Mouse (Mus musculus) hindbrain, embryonic 10.5 days (tissue): Measurements from ENCODE around the gene 3110082I17Rik. TPM values are rescaled to one million over a fixed set of nuclear protein-coding genes. Genes with fewer than 3 reads are reported as not detected.
"Not testable (repeated sequence)": the region's sequence is repeated elsewhere in the genome, so short reads cannot be mapped to it uniquely, and the experiment has no call there.

Experiments
- DNase-seq: peaks from one replicate; pipeline ENCODE4 v3.0.0-alpha.2; 2017; ENCODE audit warnings: low spot score
- H3K27ac ChIP-seq: fragments of 300-500 bp; sonication (generic); 2 replicates; pipeline ENCODE4 v1.5.1; 2016; ENCODE audit warnings: mild to moderate bottlenecking, moderate library complexity
- H3K27me3 ChIP-seq: fragments of 300-500 bp; sonication (generic); 2 replicates; pipeline ENCODE4 v1.6.1; 2016; ENCODE audit warnings: mild to moderate bottlenecking; ENCODE audit not compliant: poor library complexity, insufficient read depth, severe bottlenecking
- H3K36me3 ChIP-seq: fragments of 300-500 bp; sonication (generic); 2 replicates; pipeline ENCODE4 v1.6.1; 2016; ENCODE audit warnings: mild to moderate bottlenecking, moderate library complexity
- H3K4me1 ChIP-seq: fragments of 300-500 bp; sonication (generic); replicated peaks from 2 replicates; pipeline ENCODE4 v1.6.1; 2016; ENCODE audit warnings: mild to moderate bottlenecking
- H3K4me3 ChIP-seq: fragments of 300-500 bp; sonication (generic); 2 replicates; pipeline ENCODE4 v1.5.1; 2016; ENCODE audit warnings: mild to moderate bottlenecking, moderate library complexity
- H3K9me3 ChIP-seq: fragments of 300-500 bp; sonication (generic); 2 replicates; pipeline ENCODE4 v1.6.1; 2016; ENCODE audit warnings: mild to moderate bottlenecking, moderate library complexity
- WGBS: fragments of 180-500 bp; shearing (Covaris S2); methylation state at CpG from one replicate; pipeline ENCODE4 v1.1.7; 2016; 5-methylcytosine and 5-hydroxymethylcytosine counted together
- polyA plus RNA-seq: library from polyadenylated mRNA; unstranded; fragments of >200 nt; fragmentation: Nextera tagmentation; extraction: Ambion mirVana; gene quantifications from 2 replicates; pipeline ENCODE4 v1.2.1, GENCODE M21; 2016

The 3110082I17Rik gene
- polyA plus RNA-seq, 1 experiment from 2014 or later = 49.1 TPM

DNA sequence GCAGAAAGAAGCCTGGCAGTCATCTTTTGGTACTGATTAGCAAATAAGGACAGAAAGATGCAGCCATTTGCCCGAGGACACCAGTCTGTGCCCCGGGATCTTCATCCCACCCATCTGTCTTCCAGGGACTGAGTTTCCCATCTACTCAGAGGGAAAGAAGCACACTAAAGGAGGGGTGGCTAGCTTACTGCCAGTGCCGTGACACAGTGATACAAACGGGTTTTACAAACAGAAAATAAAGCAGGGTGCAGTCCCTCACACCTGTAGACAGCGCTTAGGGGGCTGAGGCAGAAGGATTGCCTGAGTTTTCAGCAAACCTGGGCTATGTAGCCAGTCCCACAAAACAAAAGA is 115.0 kb downstream of the 3110082I17Rik start:
- H3K4me1 ChIP-seq = peaks cover 25% of the 10 kb centered on the region
- H3K27me3 ChIP-seq = peaks cover 10% of the 10 kb centered on the region; the same call in 1 of the 2 replicates
- peak overlapping the region; percentile 92 for H3K27ac ChIP-seq
- no peak for DNase-seq
- WGBS = 12% methylated on average over 5 of the region's 5 CpGs
- H3K9me3 ChIP-seq = no peaks in the 10 kb centered on the region
- H3K36me3 ChIP-seq = peaks cover 25% of the 10 kb centered on the region
- peak overlapping the region; percentile 89 for H3K4me3 ChIP-seq

DNA sequence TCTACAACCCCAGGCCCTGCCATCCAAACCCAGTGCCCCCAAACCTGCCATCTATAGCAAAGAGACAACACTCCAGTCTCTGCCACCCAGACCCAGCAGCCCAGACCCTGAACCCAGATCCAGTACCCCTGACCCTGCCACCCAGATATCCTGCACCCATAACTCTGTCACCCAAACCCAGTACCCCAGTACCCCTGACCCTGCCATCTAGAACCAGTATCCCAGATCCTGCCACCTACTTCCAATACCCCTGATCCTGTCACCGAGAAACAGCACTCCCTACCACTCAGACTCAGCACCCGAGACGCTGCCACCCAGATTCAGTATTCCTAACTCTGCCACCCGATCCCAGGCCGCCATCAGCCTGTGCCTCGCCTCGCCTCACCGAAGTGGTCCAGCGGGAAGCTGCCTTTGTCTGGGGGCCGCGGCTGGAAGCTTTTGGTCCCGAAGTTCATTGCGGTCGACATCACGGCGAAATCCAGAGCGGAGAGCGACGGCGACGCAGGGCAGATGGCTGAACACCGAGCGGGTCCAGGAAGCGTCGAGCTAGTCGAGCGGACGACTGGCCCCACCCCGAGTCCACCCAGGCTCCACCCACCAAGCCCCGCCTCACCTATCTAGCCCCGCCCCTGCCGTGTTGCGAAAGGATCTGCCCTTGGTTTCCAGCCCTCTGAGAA is 115.5 kb downstream of the 3110082I17Rik start:
- no peaks in the 10 kb centered on the region for H3K9me3 ChIP-seq
- H3K27ac ChIP-seq = peak overlapping the region; percentile 92
- H3K4me1 ChIP-seq = peaks cover 25% of the 10 kb centered on the region
- WGBS = under 1% methylated on average over 33 of the region's 33 CpGs
- peaks cover 10% of the 10 kb centered on the region; the same call in 1 of the 2 replicates for H3K27me3 ChIP-seq
- DNase-seq = peak; percentile 96
- peak overlapping the region; percentile 89 for H3K4me3 ChIP-seq
- H3K36me3 ChIP-seq = peaks cover 30% of the 10 kb centered on the region

DNA sequence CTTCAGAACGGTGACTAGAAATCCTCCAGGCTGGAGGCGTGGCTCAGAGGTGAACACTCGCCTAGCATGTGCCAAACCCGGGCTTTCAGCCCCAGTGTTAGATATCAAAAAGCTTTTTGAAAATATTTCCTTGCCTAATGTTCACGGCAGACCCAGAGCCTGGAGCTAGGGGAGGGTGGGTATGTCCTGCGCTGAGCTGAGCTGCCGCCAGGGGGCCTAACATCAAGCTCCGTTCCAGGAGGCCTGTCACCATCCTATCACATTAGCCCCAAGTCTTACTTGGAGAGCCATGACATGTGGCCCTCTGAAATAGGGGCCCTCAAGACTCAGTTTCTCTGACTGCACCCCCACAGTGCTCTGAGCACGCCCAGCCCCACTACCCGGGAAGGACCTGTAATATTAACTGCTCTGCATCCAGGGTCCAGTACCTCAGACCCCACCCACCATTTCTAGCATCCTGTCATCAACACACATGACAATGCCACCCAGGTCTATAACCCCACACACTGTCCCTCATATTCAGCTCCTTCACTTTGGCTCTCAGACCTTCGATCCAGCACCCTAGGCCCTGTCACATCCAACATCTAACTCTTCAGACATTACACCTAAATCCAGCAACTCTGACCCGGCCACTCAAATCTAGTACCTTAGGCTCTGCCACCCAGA is 116.2 kb downstream of the 3110082I17Rik start:
- Histone ChIP-seq H3K36me3 (peaks cover 37% of the 10 kb centered on the region), H3K4me3 (peak overlapping the region; percentile 89), H3K9me3 (no peaks in the 10 kb centered on the region), H3K27ac (peak overlapping the region; percentile 92), H3K27me3 (peaks cover 10% of the 10 kb centered on the region; the same call in 1 of the 2 replicates), H3K4me1 (peaks cover 27% of the 10 kb centered on the region)
- DNase-seq = peak; percentile 85
- 10% methylated on average over 12 of the region's 12 CpGs for WGBS

DNA sequence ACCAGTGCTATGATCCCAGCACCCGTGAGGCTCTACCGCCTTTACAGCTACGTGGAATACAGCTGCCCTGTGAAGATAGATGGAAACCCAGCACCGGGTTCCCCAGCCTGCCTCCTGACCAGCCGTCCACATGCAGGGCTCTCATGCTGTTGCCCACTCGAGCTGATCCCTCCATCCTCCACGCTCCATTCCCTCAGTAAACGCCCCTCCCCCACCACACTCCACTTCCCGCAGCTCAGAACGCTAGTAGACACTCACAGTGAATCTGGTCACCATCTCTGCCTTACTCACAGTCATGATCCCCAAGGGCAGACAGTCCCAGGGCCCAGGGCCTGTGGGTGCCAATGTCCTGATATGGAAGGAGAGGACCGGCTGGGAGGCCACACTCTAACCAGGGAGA is 121.4 kb downstream of the 3110082I17Rik start:
- Histone ChIP-seq H3K36me3 (peaks cover 86% of the 10 kb centered on the region), H3K27ac (no peak overlapping the region), H3K27me3 (no peaks in the 10 kb centered on the region), H3K4me3 (no peak overlapping the region), H3K9me3 (no peaks in the 10 kb centered on the region), H3K4me1 (peaks cover 15% of the 10 kb centered on the region)
- WGBS = 82% methylated on average over 11 of the region's 11 CpGs
- no peak for DNase-seq

DNA sequence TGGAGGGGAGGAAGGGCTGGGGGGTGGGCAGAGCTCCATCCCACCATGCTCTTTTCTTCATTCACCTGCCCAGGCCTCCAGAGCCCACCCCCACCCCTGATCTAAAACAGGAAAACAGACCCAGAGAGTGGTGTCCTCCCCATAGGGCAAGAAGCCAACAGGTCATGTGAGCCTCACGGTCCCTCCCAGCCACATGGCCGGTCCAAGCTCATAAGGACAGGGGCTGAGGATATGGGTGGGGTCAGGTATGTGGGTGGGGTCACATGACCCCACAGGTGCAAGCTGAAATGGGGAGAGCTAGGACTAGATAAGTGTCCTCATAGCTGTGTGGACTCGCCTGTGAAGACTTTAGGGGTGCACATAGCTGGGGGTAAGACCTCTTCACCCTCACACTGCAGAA is 121.9 kb downstream of the 3110082I17Rik start:
- no peaks in the 10 kb centered on the region for H3K9me3 ChIP-seq
- H3K27ac ChIP-seq = no peak overlapping the region
- peaks cover 10% of the 10 kb centered on the region for H3K4me1 ChIP-seq
- H3K4me3 ChIP-seq = no peak overlapping the region
- no peak for DNase-seq
- 88% methylated on average over 3 of the region's 3 CpGs for WGBS
- peaks cover 86% of the 10 kb centered on the region for H3K36me3 ChIP-seq
- no peaks in the 10 kb centered on the region for H3K27me3 ChIP-seq

DNA sequence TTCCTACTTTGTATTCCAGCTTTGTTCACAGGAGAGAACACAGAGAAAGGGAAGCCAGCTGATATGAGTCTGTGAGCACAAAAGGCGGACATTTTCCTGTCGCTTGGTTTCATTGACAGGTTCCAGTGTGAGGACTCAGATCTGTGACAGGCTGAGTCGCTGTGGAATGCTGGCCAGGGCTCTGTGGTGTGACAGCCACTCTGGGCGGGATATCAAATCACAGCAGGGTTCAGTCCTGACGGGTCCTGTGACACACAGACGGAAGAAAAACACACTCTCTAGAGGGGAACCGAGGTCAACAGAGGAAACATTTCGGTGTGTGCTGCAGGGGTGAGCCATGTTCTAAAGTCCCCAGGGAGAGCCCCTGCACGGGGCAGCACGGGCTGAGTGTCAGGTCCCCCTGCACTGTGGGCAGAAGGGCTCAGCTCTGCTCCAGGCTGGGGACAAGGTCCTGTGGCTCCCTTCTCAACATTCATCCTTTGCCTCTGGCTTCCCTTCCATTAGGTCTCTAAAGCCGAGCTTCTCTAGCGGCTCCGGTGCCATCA is 122.4 kb downstream of the 3110082I17Rik start:
- Histone ChIP-seq H3K36me3 (peaks cover 84% of the 10 kb centered on the region), H3K9me3 (no peaks in the 10 kb centered on the region), H3K4me1 (peaks cover 8% of the 10 kb centered on the region; the same call in 1 of the 2 replicates), H3K4me3 (no peak overlapping the region), H3K27ac (no peak overlapping the region), H3K27me3 (no peaks in the 10 kb centered on the region)
- WGBS = 73% methylated on average over 13 of the region's 13 CpGs
- no peak for DNase-seq

DNA sequence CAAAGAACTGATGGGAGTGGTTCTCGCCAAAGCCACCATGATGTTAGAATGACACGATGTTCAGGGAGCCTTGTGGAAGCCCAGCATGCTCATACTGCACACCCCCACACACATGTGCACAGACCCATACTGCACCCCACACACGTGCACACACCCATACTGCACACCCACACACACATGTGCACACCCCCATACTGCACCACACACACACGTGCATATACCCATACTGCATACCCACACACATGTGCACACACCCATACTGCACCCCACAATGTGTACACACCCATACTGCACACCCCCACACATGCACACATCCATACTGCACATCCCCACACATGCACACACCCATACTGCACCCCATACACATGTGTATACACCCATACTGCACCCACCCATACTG is 124.7 kb downstream of the 3110082I17Rik start:
- no peak overlapping the region for H3K27ac ChIP-seq
- peaks cover 10% of the 10 kb centered on the region; the same call in 1 of the 2 replicates for H3K4me1 ChIP-seq
- 89% methylated on average over 4 of the region's 4 CpGs for WGBS
- H3K36me3 ChIP-seq = peaks cover 63% of the 10 kb centered on the region
- H3K4me3 ChIP-seq = no peak overlapping the region
- DNase-seq = no peak
- H3K9me3 ChIP-seq = no peaks in the 10 kb centered on the region
- H3K27me3 ChIP-seq = peaks cover 1% of the 10 kb centered on the region; the same call in 1 of the 2 replicates

DNA sequence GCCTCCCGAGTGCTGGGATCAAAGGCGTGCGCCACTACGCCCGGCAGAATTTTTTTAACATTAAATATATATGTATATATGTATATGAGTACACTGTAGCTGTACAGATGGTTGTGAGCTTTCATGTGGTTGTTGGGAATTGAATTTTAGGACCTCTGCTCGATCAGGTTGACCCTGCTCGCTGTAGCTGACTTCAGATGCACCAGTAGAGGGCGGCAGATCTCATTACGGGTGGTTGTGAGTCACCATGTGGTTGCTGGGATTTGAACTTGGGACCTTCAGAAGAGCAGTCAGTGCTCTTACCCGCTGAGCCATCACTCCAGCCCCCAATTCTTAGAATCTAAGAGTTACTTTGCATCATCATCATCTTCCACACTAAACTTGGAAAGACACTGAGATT is 125.9 kb downstream of the 3110082I17Rik start:
- 86% methylated on average over 10 of the region's 10 CpGs for WGBS
- not testable (repeated sequence) for H3K9me3 ChIP-seq, DNase-seq, H3K4me3 ChIP-seq, H3K27ac ChIP-seq
- Histone ChIP-seq H3K4me1 (peaks cover 10% of the 10 kb centered on the region; the same call in 1 of the 2 replicates), H3K36me3 (peaks cover 51% of the 10 kb centered on the region), H3K27me3 (peaks cover 11% of the 10 kb centered on the region; the same call in 1 of the 2 replicates)

DNA sequence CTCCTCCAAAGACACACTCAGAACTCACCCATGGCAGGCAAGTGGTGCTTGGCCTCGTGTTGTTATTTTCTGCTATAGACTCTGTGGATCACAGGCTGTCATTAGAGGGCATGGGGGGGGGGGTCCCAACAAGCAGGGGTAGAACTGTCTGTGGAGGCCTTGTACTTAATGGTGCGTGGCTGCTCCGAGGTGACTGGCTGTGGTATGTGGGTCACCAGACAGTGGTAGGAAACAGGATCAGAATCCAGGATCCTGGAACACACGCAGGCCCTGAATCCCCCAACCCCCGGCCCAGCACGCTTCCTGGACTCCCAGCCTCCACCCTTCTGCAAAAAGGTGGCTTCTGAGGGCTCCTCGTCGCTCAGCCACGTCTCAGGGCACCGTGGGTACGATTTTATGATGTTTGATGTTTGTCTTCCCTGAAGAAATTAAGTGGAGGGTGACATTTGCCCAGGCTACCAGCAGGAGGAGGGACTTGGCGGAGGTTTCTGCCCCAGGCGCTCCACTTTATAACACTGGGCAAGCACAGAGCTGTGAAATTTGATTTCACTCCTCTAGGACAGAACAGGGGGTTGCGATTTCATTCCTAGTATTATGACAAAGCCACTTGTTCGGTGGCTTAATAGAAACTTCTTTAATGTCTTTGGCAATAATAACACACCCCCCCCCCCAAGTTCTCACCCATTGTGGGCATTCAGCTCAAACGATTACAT is 126.9 kb downstream of the 3110082I17Rik start:
- peaks cover 11% of the 10 kb centered on the region; the same call in 1 of the 2 replicates for H3K27me3 ChIP-seq
- no peaks in the 10 kb centered on the region for H3K9me3 ChIP-seq
- no peak overlapping the region for H3K4me3 ChIP-seq
- WGBS = 84% methylated on average over 16 of the region's 16 CpGs
- no peak overlapping the region for H3K27ac ChIP-seq
- DNase-seq = no peak
- H3K4me1 ChIP-seq = 0 out of 2 replicates have a peak, but pooled peaks cover 5% of the 10 kb centered on the region
- H3K36me3 ChIP-seq = peaks cover 42% of the 10 kb centered on the region

DNA sequence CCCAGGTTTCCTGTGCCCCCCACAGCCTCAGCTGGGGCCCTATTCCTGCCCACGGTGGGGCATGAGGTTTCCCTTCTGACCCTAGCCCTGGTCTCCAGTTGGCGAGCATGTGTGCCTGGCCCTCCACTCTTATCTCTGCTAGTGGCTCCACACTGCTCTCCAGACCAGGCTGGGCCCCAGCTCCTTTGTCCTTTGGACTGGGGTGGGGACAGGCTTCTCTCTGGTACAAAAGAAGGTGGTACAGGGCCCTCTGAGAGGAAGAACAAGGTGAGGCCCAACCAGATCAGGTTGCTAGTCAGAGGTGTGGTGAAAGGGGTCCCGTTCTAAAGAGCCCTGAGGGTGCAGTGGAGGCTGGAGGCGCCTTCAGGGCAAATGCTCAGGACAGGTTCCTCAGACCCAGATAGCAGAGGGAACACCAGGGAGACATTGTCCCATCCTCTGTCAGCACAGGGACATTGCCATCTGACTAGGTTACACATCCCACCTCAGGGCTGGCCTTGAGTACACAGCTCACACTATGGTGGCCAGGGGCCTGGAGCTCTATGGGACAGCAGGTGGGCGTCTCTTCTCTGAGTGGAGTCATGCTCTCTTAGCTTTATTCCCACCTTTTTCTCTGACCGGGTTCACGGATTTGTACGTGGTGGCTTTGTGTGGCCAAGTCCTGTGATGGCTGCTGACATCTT is 127.6 kb downstream of the 3110082I17Rik start:
- WGBS = 84% methylated on average over 8 of the region's 8 CpGs
- DNase-seq = no peak

DNA sequence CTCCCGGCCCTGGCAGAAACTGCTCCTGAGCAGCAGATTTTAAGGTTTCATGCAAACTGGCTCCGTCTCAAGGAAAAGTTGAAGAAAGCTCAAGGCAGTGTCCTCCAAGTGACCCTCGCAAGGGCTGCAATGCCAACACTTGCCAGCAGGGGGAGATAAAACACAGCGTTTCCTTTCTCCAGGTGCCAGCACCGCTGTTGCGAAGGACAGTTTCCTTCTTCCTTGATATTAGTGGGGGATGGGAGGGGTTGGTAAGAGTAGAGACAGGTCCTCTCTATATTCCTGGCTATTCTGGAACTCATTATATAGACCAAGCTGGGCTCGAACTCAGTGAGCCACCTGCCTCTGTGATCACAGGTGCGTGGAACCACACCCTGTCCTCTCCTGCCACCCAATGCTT is 128.6 kb downstream of the 3110082I17Rik start:
- 0 out of 2 replicates have a peak, but pooled peaks cover 3% of the 10 kb centered on the region for H3K4me1 ChIP-seq
- no peak overlapping the region for H3K27ac ChIP-seq
- no peak overlapping the region for H3K4me3 ChIP-seq
- H3K27me3 ChIP-seq = peaks cover 22% of the 10 kb centered on the region
- peak; percentile 80 for DNase-seq
- WGBS = 21% methylated on average over 8 of the region's 8 CpGs
- H3K9me3 ChIP-seq = no peaks in the 10 kb centered on the region
- peaks cover 25% of the 10 kb centered on the region for H3K36me3 ChIP-seq

More for the DNA sequence above, 127.6 kb downstream of the 3110082I17Rik start:
- no peak overlapping the region for H3K27ac ChIP-seq
- peaks cover 12% of the 10 kb centered on the region; the same call in 1 of the 2 replicates for H3K27me3 ChIP-seq
- no peak overlapping the region for H3K4me3 ChIP-seq
- H3K36me3 ChIP-seq = peaks cover 34% of the 10 kb centered on the region
- H3K4me1 ChIP-seq = 0 out of 2 replicates have a peak, but pooled peaks cover 3% of the 10 kb centered on the region
- H3K9me3 ChIP-seq = no peaks in the 10 kb centered on the region

DNA sequence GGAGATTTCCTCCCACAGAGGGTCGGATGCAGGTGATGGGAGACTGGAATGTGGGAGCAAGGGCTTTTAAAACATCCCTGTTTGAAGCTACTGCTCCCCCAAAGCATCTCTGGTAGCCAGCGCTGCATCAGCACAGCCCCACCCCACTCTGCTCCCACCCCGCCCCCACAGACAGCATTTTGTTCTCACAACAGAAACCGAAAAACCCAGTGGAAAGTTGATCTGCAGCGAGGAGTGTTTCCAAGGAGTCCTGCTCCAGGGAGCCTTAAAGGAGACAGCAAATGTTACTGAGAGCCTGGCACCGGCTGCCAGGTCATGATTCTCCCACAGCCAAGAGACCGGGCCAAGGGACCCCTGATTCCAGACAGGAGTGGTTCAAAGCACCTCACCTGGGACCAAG is 129.6 kb downstream of the 3110082I17Rik start:
- Histone ChIP-seq H3K4me3 (no peak overlapping the region), H3K27me3 (peaks cover 32% of the 10 kb centered on the region), H3K4me1 (peaks cover 3% of the 10 kb centered on the region; the same call in 1 of the 2 replicates), H3K9me3 (no peaks in the 10 kb centered on the region), H3K36me3 (peaks cover 15% of the 10 kb centered on the region), H3K27ac (no peak overlapping the region)
- WGBS = 73% methylated on average over 7 of the region's 7 CpGs
- DNase-seq = no peak
